Mouse (Mus musculus) retina, postnatal 7 days (tissue): ENCODE data around the gene Mcrs1.
"Not testable (repeated sequence)": the region's sequence is repeated elsewhere in the genome, so short reads cannot be mapped to it uniquely, and the experiment has no call there.

Source experiments
- DNase-seq: peaks from one replicate; pipeline ENCODE4 v3.0.0-alpha.2; 2012; ENCODE audit warnings: low read depth, low spot score

Gene Mcrs1

DNA sequence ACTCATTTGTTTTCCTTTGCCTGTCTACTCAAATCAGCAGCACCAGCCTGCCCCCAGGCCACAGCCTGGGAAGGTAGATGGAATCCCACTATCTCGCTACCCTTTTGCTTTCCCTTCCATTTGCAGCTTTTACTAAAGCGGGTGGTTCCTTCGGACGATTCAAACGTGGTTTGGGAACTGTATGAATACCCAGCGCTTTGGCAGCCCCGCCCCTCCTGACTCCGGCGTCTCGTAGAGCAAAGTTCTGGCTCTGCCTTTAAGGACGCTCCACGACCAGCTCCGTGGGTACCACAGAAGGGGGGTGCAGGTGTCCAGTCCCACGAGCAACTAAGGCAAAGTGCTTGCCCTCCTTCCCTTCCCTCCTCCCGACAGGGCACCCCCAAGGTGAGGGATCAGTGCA lies 650 bp downstream of the Mcrs1 start:
- not testable (repeated sequence) for DNase-seq

DNA sequence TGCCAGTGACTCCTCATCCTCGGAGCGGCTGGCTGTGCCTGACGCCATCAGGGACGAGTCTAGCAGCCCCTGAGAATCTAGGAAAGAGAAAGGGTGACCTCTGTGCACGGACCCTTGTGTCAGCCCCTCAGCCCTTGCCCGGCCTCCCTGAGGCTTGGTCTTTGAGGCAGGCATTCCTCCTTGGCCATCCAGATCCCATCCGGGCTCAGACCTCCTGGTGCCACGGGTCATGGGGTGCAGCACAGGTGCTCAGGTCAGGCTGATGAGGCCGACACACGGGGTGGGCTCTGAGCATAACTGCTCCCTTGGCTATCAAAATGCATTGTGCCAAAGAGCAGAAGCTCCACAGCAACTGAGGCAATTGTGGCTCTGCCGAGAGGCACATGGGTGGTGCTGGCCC lies 1.8 kb downstream of the Mcrs1 start:
- no peak for DNase-seq

GRCm38 (mm10) chr15:99248972-99249371 lies 2.8 kb downstream of the Mcrs1 start:
- no peak for DNase-seq

GRCm38 (mm10) chr15:99246736-99247135 lies 5.0 kb downstream of the Mcrs1 start:
- not testable (repeated sequence) for DNase-seq

- DNase-seq, result no peak
Measured at GRCm38 (mm10) chr15:99242045-99242444, 9.7 kb downstream of the Mcrs1 start.

GRCm38 (mm10) chr15:99241249-99241648 lies 10.5 kb downstream of the Mcrs1 start:
- DNase-seq, result no peak

- no peak for DNase-seq
Measured at GRCm38 (mm10) chr15:99240129-99240528, 11.6 kb downstream of the Mcrs1 start.

DNA sequence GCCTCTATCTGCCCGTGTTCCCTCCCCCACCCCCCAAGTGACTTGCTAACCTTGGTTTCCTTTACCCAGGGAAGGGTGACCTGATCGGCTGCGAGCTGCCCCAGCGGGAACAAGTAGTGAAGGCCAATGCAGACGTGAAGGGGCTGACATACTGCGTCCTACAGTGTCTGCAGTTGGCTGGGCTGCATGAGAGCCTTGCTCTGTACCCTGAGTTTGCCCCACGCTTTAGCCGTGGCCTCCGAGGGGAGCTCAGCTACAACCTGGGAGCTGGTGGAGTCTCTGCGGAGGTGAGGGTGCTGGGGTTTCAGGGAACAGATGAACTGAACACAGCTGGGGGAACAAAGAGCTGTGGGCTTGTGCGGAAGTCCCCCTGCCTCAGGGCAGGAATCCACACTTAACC lies 13.8 kb downstream of the Mcrs1 start:
- DNase-seq, result no peak

GRCm38 (mm10) chr15:99234326-99235010 lies 17.3 kb downstream of the Mcrs1 start:
- no peak for DNase-seq

GRCm38 (mm10) chr15:99233719-99234118 lies 18.0 kb downstream of the Mcrs1 start:
- no peak for DNase-seq

DNA sequence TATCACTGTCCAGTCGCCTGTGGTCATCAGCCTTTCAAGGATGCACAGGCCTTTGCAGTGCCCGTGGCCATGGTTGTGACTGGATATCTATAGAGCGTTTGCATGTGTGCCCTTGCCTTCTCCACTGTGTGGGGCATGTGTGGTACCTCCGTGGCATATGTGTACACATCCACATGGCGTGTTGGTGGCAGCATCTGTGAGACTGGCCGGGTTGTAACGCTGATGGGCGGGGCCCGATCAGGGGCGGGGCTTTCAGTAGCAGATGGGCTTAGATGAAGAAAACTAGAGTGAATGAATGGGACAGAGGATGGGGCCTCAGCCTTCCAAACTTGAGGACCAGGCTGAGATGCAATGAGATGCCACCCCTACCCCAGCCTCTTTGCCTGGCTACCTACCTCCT lies 19.8 kb downstream of the Mcrs1 start:
- no peak for DNase-seq

DNA sequence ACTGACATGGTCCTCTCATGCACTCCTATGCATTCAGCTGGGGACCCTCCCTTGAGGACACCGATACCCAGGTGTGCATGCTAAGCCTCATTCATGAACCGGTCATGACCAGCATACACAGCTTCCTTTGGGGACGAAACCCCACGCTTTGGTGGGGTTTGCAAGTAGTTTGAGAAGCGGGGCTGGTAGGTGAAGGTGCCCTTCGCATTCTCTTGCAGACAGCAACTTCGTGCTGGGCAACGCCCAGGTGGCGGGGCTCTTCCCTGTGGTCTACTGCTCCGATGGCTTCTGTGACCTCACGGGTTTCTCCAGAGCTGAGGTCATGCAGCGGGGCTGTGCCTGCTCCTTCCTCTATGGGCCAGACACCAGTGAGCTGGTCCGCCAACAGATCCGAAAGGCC lies 25.7 kb downstream of the Mcrs1 start:
- no peak for DNase-seq

DNA sequence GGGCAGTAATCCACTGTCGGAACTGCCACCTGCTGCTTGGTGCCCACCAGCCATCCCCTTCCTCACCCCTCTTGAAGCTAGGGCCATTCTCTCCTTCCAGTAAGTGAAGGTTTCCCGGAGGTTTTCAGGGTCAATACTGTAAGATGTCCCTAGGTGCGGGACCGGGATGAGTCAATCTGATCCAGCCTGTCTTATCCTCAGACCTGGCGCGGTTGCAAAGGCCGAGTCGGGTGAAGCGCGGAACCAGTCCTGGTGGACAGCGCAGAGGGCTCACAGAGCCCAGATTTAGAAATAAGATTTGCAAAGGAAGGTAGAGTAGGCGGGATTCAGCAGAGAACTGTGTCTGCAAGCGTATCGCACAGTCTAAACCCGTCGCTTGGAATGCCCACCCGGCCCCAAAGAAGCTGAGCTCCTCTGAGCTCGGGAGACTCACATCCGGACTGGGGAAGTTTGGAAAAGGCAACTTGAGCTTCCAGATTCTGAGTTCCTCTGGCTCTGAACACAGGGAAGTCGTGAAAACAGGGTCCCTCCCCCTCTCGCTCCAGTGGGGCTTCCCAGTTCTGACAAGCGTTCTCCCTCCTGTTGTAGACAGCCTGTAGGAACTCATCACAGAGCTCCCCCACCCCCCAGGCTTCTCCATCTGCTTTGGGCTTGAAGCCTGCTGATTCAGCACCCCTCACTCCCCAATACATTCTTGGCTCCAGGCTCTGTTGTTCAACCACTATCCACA lies 26.5 kb downstream of the Mcrs1 start:
- DNase-seq, result no peak

- no peak for DNase-seq
Measured at GRCm38 (mm10) chr15:99224208-99224911, 27.4 kb downstream of the Mcrs1 start, which contains the start of gene Kcnh3. Gene Kcnh3 (plus strand): TSS chr15:99224861.

GRCm38 (mm10) chr15:99223585-99224207 lies 28.1 kb downstream of the Mcrs1 start:
- DNase-seq, result no peak

- DNase-seq, result no peak
Measured at GRCm38 (mm10) chr15:99222794-99223584, 28.8 kb downstream of the Mcrs1 start.

- DNase-seq, result no peak
Measured at GRCm38 (mm10) chr15:99221315-99221952, 30.3 kb downstream of the Mcrs1 start.

- DNase-seq, result no peak
Measured at GRCm38 (mm10) chr15:99217630-99218029, 34.1 kb downstream of the Mcrs1 start.

- no peak for DNase-seq
Measured at GRCm38 (mm10) chr15:99215741-99216463, 35.9 kb downstream of the Mcrs1 start.

DNA sequence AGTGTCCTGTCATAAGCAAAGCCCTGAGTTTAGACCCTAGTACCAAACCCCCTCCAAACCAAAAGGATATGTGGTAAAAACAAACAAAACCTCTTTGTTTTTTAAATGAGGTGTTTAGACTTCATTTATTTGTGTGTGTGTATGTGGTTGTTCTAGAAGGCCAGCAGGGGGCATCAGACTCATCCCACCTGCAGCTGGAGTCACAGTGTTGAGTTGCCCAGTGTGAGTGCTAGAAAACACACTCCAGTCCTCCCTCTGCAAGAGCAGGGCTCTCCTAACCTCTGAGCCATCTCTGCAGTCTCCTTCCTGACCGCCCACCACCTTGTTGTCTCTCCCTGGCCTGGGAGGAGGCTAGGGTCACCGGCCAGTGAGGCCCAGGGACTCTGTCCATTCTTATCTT lies 36.8 kb downstream of the Mcrs1 start:
- DNase-seq, result no peak
